Mouse (Mus musculus): ENCODE measurements around the gene Slc25a48. TPM values are rescaled to one million over a fixed set of nuclear protein-coding genes. Genes with fewer than 3 reads are reported as not detected.

The Slc25a48 gene
- total RNA-seq, 2 experiments from 2014 or later: 0.08 TPM; not detected in 1

DNA sequence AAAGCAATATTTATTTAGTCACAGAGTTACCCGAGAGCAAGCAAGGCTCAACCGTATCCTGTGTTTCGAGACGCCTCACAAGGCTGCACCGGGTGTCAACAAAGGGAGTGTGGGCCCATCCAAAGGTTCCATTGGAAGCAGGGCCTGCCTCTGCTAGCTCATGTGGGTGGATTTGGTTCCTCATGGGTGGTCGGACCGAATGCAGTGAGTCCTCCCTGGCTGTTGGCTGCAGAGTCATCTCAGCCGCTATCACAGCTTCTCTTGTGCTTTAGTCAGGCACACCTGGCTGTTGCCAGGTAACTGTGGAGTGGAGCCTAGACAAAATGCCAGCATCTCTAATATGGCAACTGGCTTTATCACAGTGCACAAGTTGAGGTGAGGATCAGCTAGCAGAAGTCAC is 62.5 kb downstream of the Slc25a48 start:
- no peak for DNase-seq (ENCODE audit: low spot score)
- intact Hi-C loops (cut with DNase I): no loop called here

DNA sequence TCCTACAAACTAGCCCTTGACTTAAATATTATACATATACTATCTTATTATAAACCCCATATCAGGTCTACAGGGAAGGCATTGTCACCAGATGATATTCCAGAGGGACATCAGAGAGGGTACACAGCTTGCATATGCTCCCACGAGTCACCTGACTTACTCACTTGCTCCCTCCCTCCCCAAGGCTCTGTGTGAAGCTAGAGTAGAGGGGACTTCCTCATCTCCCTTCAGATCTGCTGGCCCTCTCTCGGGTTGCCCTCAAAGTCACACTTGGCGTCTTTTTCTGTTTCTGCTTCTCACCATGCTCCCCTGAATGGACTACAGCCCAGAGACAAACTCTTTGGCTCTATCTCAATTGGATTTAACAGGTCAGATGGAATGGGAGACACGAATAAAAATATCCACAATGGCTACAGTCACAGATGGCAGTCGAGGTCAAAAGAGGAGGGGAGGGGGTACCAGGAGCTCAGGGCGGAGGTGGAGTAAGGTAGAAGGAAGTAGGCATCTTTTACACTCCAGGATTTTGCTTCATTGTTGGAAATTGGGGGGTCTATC is 63.8 kb downstream of the Slc25a48 start:
- intact Hi-C loops (cut with DNase I): no loop called here
- DNase-seq (ENCODE audit: low spot score): no peak

DNA sequence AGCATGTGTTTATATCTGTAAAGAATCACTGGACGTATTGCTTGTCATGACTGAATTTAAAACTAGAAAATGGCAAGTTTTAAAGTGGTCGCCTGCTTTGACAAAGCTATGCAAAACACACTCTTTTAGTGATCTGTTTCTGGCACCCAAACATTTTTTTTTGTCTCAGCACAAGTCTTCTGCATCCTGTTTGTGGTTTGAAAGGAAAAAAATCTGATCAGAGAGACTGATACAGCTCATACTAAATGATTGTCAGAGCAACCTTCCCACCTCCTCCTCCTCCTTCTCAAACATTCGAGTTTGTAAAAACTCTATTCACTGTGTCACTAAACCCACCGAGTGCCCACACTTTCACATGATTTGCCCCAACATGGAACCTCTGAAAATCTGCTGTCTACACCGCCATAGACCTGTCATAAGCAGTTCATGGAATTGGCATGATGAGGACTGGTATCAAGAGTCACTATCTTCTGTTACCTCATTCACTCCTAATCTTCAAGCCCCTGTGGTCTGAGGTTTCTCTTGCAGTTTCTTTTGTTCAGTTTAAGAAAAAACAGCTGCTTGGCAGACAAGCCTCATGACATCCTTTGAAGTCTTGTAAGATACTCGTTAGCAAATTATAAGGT is 68.8 kb downstream of the Slc25a48 start:
- intact Hi-C loops (cut with DNase I): no loop called here
- no peak for DNase-seq (ENCODE audit: low spot score)

DNA sequence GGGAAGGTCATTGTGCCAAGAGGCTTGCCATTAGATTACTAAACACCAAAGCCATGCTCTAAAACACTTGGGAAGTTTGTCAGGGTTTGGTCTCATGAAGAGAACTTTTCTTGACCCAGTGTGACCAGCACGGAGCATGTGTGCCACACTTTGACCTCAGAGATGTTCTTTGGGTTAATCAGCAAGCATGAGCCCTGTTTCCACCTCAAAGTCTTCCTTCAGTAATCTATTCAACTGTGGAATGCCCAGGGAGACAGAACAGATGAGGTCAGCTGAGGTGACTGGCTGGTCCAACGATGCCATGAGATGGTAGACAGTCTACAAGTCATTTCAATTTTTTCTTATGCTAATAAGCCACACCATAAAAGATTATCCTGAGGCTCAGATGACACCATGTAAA is 71.6 kb downstream of the Slc25a48 start:
- DNase-seq (ENCODE audit: low spot score): no peak
- intact Hi-C loops (cut with DNase I): no loop called here

DNA sequence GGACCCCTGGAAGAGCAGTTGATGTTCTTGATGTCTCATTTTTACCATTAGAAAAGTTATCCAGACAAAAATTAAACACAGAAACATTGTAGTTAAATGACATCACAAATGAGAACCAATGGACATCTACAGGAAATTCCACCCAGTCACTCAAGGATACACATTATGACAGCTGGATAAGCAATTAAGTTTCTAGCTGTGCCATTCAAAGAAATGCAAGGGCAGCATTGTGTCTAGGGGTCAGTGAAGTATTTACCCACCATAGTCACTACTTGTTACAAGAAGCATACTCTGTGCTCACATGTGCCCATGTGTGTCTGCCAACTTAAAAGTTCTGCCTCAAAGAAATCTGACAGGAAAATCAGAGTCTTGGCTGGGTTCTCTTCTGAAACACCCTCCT is 75.4 kb downstream of the Slc25a48 start:
- no peak for DNase-seq (ENCODE audit: low spot score)
- intact Hi-C loops (cut with DNase I): no loop called here

DNA sequence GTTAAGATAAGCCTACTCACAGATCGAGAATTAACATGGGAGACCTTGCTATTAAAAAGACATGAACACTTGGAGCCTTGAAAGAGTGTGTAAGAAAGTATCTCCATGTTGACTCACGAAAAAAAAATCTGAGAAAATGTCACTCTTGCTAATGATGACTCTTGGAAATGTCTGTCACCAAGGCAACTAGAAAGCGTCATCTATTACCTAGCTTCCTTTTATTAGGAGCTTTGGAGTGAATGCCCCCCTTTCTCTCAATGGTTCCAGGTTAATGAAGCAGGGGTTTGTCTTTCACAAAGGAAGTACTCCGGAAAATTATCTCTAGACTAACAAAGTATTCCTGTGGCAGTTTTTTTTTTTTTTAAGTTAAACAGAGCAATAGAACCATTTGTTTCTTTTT is 78.2 kb downstream of the Slc25a48 start:
- DNase-seq (ENCODE audit: low spot score): no peak
- intact Hi-C loops (cut with DNase I): no loop called here

DNA sequence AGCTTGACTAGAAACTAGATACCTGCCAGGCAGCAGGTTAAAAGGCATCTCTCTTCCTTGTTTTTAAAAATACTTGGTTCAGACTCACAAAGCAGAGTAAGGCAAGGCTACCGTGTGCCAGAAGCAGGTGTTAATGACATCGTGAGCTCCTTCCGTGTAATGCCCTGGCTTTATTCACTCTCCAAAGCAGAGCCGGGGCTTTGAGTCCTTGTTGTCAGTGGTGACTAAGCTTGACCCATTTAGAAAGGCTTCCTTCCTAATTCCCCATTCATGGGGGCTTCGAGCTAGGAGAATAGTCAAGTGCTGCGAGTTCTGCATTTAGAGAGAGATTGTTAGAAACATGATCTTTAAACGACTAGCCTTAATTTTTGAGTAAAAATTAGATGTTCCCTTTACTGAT is 78.7 kb downstream of the Slc25a48 start:
- DNase-seq (ENCODE audit: low spot score): no peak
- intact Hi-C loops (cut with DNase I): no loop called here

DNA sequence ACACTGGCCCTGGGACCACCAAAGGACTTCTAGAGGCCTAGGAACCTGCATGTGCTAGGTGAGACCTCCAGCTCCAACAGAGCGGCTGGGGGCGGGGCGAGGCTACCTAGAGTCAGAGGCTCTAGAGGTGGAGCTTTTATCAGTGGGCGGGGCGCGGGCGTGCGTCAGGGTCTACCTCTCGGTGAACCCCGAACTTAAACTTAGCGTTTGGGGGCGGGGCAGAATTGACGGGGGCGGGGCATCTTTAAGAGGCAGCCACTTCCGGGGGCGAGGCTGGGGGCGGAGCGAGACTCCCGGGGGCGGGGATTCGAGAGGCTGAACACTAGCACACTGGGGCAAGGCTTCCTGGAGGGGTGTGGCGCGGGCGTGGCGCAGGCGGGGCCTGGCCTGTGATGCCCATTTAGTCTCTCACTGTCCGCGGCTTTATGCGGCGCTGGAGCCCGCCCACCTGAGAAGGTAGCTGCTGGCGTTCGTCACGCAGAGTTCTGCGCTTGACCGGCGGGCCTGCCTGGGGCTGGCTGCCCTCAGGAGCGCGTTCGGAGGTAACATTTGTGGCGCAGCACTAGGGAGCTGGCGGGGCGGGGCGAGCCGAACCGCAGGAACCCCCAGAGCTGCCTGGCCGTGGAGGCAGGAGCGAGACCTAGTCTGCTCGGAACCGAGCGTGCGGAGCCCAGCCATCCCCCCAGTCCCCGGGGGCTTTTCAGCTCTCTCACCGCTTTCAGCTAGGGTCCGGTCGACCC is 84.1 kb downstream of the Slc25a48 start, which contains the start of gene Fbxl21:
Gene Fbxl21 (plus strand): TSS at position 392 of the 740 bp plus-strand sequence.
- intact Hi-C loops (cut with DNase I): no loop called here
- DNase-seq (ENCODE audit: low spot score): peak; percentile 78

DNA sequence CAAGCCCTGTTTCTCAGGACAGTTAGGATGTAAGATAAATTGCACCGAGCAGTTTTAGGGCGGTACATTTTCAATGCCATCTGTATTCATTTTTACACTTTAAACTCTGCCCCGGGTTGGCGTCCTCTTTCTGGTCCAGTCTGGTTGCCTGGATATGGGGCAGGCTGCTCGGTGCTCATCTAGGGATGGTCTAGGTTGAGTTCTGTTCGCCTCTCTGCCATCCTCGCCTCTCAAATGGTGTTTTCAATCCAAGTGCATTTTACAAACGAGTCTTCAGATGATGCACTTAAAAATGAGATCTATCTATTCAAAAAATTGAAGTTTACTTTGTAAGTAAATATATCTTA is 84.6 kb downstream of the Slc25a48 start:
- no peak for DNase-seq (ENCODE audit: low spot score)
- intact Hi-C loops (cut with DNase I): no loop called here

Other genes starting within 250 kb of the Slc25a48 start
- not detected for gene Neurog1, start 186.2 kb upstream of the Slc25a48 start, total RNA-seq (2021)
- gene Cxcl14, start 141.8 kb upstream of the Slc25a48 start, total RNA-seq (2021): 1 to 10 TPM; 1.7 to 1.8 TPM
- not detected for gene Gm3045, start 11.8 kb upstream of the Slc25a48 start, total RNA-seq (2021)
- gene Il9, start 43.9 kb downstream of the Slc25a48 start, total RNA-seq (2021): not detected
- under 1 TPM; 0.47 to 0.67 TPM for gene Fbxl21, start 84.1 kb downstream of the Slc25a48 start, total RNA-seq (2021)
- not detected for gene Lect2, start 110.1 kb downstream of the Slc25a48 start, total RNA-seq (2021)
- gene Tgfbi, start 171.2 kb downstream of the Slc25a48 start, total RNA-seq (2021): 10 to 100 TPM; 19.3 to 23.4 TPM